Mouse (Mus musculus) urinary bladder, adult 18-20 months (tissue): ENCODE measurements around the gene Coro1c.

Experiments
- DNase-seq, 2 experiments: peaks; one replicate each; pipeline ENCODE4 v3.0.0; 2022; ENCODE audit warnings: low spot score in 2 of 2, mixed read lengths in 2 of 2

The Coro1c gene

GRCm38 (mm10) chr5:113929526-113929925, 21.0 kb upstream of the Coro1c start:
- DNase-seq, result no peak

- no peak for DNase-seq
Observed at GRCm38 (mm10) chr5:113924608-113925007, 16.1 kb upstream of the Coro1c start.

GRCm38 (mm10) chr5:113921310-113922166, 13.0 kb upstream of the Coro1c start:
- no peak for DNase-seq

- no peak for DNase-seq
Observed at GRCm38 (mm10) chr5:113919060-113919459, 10.5 kb upstream of the Coro1c start.

- no peak for DNase-seq
Observed at GRCm38 (mm10) chr5:113918654-113919053, 10.1 kb upstream of the Coro1c start.

GRCm38 (mm10) chr5:113910705-113911104, 2.1 kb upstream of the Coro1c start:
- no peak for DNase-seq

- DNase-seq, result no peak
Observed at GRCm38 (mm10) chr5:113910065-113910701, 1.6 kb upstream of the Coro1c start.

- peak; percentile 58 to 62 for DNase-seq
Observed at GRCm38 (mm10) chr5:113907786-113908567, 581 bp downstream of the Coro1c start.

- peak in 1 of 2 experiments; percentile 58 for DNase-seq
Observed at GRCm38 (mm10) chr5:113906958-113907735, 1.4 kb downstream of the Coro1c start.

- no peak for DNase-seq
Observed at GRCm38 (mm10) chr5:113904987-113905386, 3.6 kb downstream of the Coro1c start.

GRCm38 (mm10) chr5:113902983-113903382, 5.6 kb downstream of the Coro1c start:
- no peak for DNase-seq

- DNase-seq, result no peak
Observed at GRCm38 (mm10) chr5:113902017-113902416, 6.5 kb downstream of the Coro1c start.

- no peak for DNase-seq
Observed at GRCm38 (mm10) chr5:113901074-113901571, 7.4 kb downstream of the Coro1c start.

- no peak for DNase-seq
Observed at GRCm38 (mm10) chr5:113899543-113899942, 9.0 kb downstream of the Coro1c start.

- DNase-seq, result no peak
Observed at GRCm38 (mm10) chr5:113892005-113892404, 16.6 kb downstream of the Coro1c start.

- DNase-seq, result no peak
Observed at GRCm38 (mm10) chr5:113890874-113891273, 17.7 kb downstream of the Coro1c start.

GRCm38 (mm10) chr5:113889912-113890311, 18.6 kb downstream of the Coro1c start:
- DNase-seq, result no peak

- no peak for DNase-seq
Observed at GRCm38 (mm10) chr5:113889181-113889906, 19.2 kb downstream of the Coro1c start.

GRCm38 (mm10) chr5:113888186-113888795, 20.3 kb downstream of the Coro1c start:
- DNase-seq, result no peak

- no peak for DNase-seq
Observed at GRCm38 (mm10) chr5:113887132-113887531, 21.4 kb downstream of the Coro1c start.
